Mouse (Mus musculus) limb, embryonic 10.5 days (tissue): ENCODE results near the gene Icam1. TPM values are rescaled to one million over a fixed set of nuclear protein-coding genes. Genes with fewer than 3 reads are reported as not detected.
"Not testable (repeated sequence)": the region's sequence is repeated elsewhere in the genome, so short reads cannot be mapped to it uniquely, and the experiment has no call there.

Source experiments
- DNase-seq: peaks from one replicate; pipeline ENCODE4 v3.0.0-alpha.2; 2017; ENCODE audit warnings: low spot score
- H3K27ac ChIP-seq: fragments of 300-500 bp; sonication (generic); 2 replicates; pipeline ENCODE4 v1.5.1; 2016; ENCODE audit warnings: mild to moderate bottlenecking
- H3K27me3 ChIP-seq: fragments of 300-500 bp; sonication (generic); 2 replicates; pipeline ENCODE4 v1.6.1; 2016; ENCODE audit warnings: low read depth, mild to moderate bottlenecking; ENCODE audit not compliant: poor library complexity, severe bottlenecking
- H3K36me3 ChIP-seq: fragments of 300-500 bp; sonication (generic); 2 replicates; pipeline ENCODE4 v1.6.1; 2016; ENCODE audit warnings: mild to moderate bottlenecking, moderate library complexity
- H3K4me1 ChIP-seq: fragments of 300-500 bp; sonication (generic); 2 replicates; pipeline ENCODE4 v1.6.1; 2016
- H3K4me3 ChIP-seq: fragments of 300-500 bp; sonication (generic); 2 replicates; pipeline ENCODE4 v1.5.1; 2016; ENCODE audit warnings: mild to moderate bottlenecking, moderate library complexity
- H3K9me3 ChIP-seq: fragments of 300-500 bp; sonication (generic); replicated peaks from 2 replicates; pipeline ENCODE4 v1.6.1; 2016; ENCODE audit warnings: mild to moderate bottlenecking
- WGBS: fragments of 180-500 bp; shearing (Covaris S2); methylation state at CpG from one replicate; pipeline ENCODE4 v1.1.7; 2016; 5-methylcytosine and 5-hydroxymethylcytosine counted together
- polyA plus RNA-seq: library from polyadenylated mRNA; unstranded; fragments of >200 nt; fragmentation: Nextera tagmentation; extraction: Ambion mirVana; gene quantifications from 2 replicates; pipeline ENCODE4 v1.2.1, GENCODE M21; 2016

The Icam1 gene
- polyA plus RNA-seq, 1 experiment from 2014 or later = 7.6 TPM

DNA sequence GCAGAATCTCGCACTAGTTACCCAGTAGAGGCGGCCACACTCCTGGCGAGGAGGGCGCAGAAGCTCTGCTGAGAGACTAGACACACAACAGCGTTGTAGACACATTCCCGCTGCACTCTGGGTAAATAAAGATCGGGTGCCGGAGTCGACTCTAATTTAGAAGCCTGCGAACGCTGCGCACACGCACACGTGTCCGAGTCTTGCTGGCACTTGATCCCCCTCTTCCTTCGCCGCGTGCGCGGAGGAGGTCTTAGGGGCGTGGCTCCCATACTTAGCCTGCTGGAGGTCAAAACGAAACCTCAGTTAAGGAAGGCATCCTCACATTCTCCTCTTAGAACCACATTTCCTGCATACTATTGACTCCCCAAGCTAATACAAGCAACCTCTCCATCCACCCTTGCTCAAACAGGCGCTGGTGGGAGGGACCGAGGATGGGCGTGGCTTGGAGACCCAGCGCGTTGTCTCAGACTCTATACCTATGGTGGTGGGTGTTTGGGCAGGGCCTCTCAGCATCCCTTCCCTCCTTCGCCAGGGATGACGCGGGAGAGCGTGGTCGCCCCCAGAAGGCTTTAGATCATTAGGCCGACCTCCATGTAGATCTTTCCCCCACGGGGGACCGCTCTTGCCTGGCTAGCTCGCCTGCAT lies 15.6 kb downstream of the Icam1 start:
- Histone ChIP-seq H3K27ac (no peak overlapping the region), H3K27me3 (peaks cover 97% of the 10 kb centered on the region), H3K4me1 (peaks cover 69% of the 10 kb centered on the region), H3K36me3 (no peaks in the 10 kb centered on the region), H3K9me3 (no peaks in the 10 kb centered on the region), H3K4me3 (peak overlapping the region; percentile 56)
- WGBS = under 1% methylated on average over 36 of the region's 36 CpGs
- DNase-seq = peak; percentile 73

DNA sequence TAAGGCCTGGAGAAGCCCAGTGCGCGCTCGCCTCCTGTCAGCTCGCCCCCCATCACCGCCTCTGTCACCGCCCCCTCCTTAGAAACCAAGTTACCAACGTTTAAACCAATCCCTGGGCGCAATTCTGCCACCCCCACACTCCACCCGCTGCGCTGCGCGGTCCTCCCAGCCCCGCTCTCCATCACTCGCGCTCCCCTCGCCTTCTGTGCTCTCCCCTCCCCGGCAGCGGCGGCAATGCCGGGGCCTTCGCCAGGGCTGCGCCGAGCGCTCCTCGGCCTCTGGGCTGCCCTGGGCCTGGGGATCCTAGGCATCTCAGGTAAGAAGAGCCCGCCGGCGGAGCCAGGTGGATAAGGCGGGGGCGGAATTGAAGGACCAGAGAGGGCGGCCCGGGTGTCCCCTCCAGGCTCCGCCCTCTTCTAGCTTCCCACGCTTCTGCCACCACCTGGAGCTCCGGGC lies 16.1 kb downstream of the Icam1 start, which contains the start of gene Icam5:
TSS of gene Icam5 (plus strand) at position 178 of the 456 bp plus-strand sequence.
- Histone ChIP-seq H3K27ac (no peak within 1 kb of the TSS), H3K9me3 (no peaks in the 10 kb centered on the region), H3K36me3 (no peaks in the 10 kb centered on the region), H3K4me1 (peaks cover 75% of the 10 kb centered on the region), H3K27me3 (peaks cover 97% of the 10 kb centered on the region), H3K4me3 (peak within 1 kb of the TSS; percentile 56)
- under 1% methylated on average over 35 of the region's 35 CpGs for WGBS
- no peak for DNase-seq

DNA sequence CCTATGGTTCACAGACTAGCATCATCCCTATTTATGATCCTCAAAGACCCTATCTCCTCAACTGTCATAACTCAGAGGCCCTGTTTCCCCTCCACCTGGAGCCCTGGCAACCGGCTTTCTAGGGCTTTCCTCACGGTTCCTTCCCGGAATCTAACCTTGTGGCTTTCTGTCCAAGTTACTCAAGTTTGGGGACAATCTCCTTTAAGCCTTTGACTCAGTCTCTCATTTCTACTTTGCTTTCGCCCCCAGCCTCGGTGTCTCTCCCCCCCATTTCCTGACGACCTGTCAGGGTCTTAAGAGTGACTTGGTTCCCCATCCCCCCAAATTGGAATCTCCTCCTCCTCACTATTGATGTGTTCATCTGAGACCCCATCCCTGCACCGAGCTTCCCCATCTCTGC lies 16.7 kb downstream of the Icam1 start:
- H3K27me3 ChIP-seq = peaks cover 97% of the 10 kb centered on the region
- no peaks in the 10 kb centered on the region for H3K9me3 ChIP-seq
- H3K4me1 ChIP-seq = peaks cover 80% of the 10 kb centered on the region
- no peak for DNase-seq
- 5% methylated on average over 7 of the region's 7 CpGs for WGBS
- H3K27ac ChIP-seq = no peak overlapping the region
- H3K36me3 ChIP-seq = no peaks in the 10 kb centered on the region
- H3K4me3 ChIP-seq = peak overlapping the region; percentile 56

GRCm38 (mm10) chr9:21033136-21033535 lies 17.4 kb downstream of the Icam1 start:
- peak; percentile 83 for DNase-seq
- WGBS = under 1% methylated on average over 34 of the region's 34 CpGs
- peak overlapping the region; percentile 56 for H3K4me3 ChIP-seq
- no peaks in the 10 kb centered on the region for H3K36me3 ChIP-seq
- no peaks in the 10 kb centered on the region for H3K9me3 ChIP-seq
- H3K4me1 ChIP-seq = peaks cover 79% of the 10 kb centered on the region
- H3K27ac ChIP-seq = no peak overlapping the region
- peaks cover 97% of the 10 kb centered on the region for H3K27me3 ChIP-seq

DNA sequence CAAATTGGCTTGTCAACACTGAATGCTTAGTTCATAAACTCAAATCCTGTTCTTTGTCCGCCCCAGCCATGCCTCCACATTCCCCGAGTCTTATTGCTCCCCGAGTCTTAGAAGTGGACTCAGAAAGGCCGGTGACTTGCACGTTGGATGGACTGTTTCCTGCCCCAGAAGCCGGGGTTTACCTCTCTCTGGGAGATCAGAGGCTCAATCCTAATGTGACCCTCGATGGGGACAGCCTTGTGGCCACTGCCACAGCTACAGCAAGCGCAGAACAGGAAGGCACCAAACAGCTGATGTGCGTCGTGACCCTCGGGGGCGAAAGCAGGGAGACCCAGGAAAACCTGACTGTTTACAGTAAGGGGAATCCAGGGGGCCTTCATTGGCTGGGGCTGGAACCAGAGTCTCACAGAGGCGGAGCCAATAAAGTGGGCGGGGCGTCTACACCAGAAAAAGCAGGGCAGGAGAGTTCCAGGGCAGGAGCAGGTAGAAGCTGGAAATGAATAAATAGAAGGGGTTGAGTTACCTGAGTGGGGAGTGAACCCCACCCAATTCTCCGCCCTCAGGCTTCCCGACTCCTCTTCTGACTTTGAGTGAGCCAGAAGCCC lies 18.8 kb downstream of the Icam1 start:
- H3K36me3 ChIP-seq = no peaks in the 10 kb centered on the region
- H3K27me3 ChIP-seq = peaks cover 97% of the 10 kb centered on the region
- 4% methylated on average over 17 of the region's 17 CpGs for WGBS
- H3K4me3 ChIP-seq = peak overlapping the region; percentile 16; the same call in 1 of the 2 replicates
- peak; percentile 50 for DNase-seq
- H3K4me1 ChIP-seq = peaks cover 71% of the 10 kb centered on the region
- no peaks in the 10 kb centered on the region; the same call in 1 of the 2 replicates for H3K9me3 ChIP-seq
- H3K27ac ChIP-seq = no peak overlapping the region

- no peak overlapping the region for H3K27ac ChIP-seq
- peaks cover 65% of the 10 kb centered on the region for H3K4me1 ChIP-seq
- H3K4me3 ChIP-seq = 0 out of 2 replicates have a peak overlapping the region, but pooled peaks have one; percentile 16
- DNase-seq = no peak
- H3K9me3 ChIP-seq = no peaks in the 10 kb centered on the region; the same call in 1 of the 2 replicates
- H3K36me3 ChIP-seq = no peaks in the 10 kb centered on the region
- WGBS = 16% methylated on average over 9 of the region's 9 CpGs
- peaks cover 98% of the 10 kb centered on the region for H3K27me3 ChIP-seq
Observed at GRCm38 (mm10) chr9:21035586-21035985, 19.8 kb downstream of the Icam1 start.

GRCm38 (mm10) chr9:21036161-21036560 lies 20.4 kb downstream of the Icam1 start:
- H3K4me1 ChIP-seq = peaks cover 62% of the 10 kb centered on the region
- H3K4me3 ChIP-seq = peak overlapping the region; percentile 50; the same call in 1 of the 2 replicates
- no peaks in the 10 kb centered on the region for H3K36me3 ChIP-seq
- peak; percentile 44 for DNase-seq
- 7% methylated on average over 20 of the region's 20 CpGs for WGBS
- H3K27ac ChIP-seq = no peak overlapping the region
- H3K9me3 ChIP-seq = no peaks in the 10 kb centered on the region; the same call in 1 of the 2 replicates
- peaks cover 100% of the 10 kb centered on the region for H3K27me3 ChIP-seq

- no peaks in the 10 kb centered on the region for H3K36me3 ChIP-seq
- no peaks in the 10 kb centered on the region; the same call in 1 of the 2 replicates for H3K9me3 ChIP-seq
- H3K4me1 ChIP-seq = peaks cover 60% of the 10 kb centered on the region
- H3K27me3 ChIP-seq = peaks cover 100% of the 10 kb centered on the region
- peak overlapping the region; percentile 50 for H3K4me3 ChIP-seq
- peak; percentile 39 for DNase-seq
- WGBS = 1% methylated on average over 22 of the region's 22 CpGs
- no peak overlapping the region for H3K27ac ChIP-seq
Observed at GRCm38 (mm10) chr9:21036666-21037065, 20.9 kb downstream of the Icam1 start.

- peaks cover 52% of the 10 kb centered on the region for H3K4me1 ChIP-seq
- WGBS = 3% methylated on average over 31 of the region's 31 CpGs
- peak overlapping the region; percentile 50 for H3K4me3 ChIP-seq
- peak overlapping the region; percentile 73 for H3K27ac ChIP-seq
- H3K9me3 ChIP-seq = no peaks in the 10 kb centered on the region; the same call in 1 of the 2 replicates
- no peak for DNase-seq
- peaks cover 95% of the 10 kb centered on the region for H3K27me3 ChIP-seq
- no peaks in the 10 kb centered on the region for H3K36me3 ChIP-seq
Observed at GRCm38 (mm10) chr9:21037481-21037891, 21.7 kb downstream of the Icam1 start.

GRCm38 (mm10) chr9:21039779-21040178 lies 24.0 kb downstream of the Icam1 start:
- no peaks in the 10 kb centered on the region for H3K36me3 ChIP-seq
- H3K27me3 ChIP-seq = peaks cover 72% of the 10 kb centered on the region
- DNase-seq = no peak
- peaks cover 40% of the 10 kb centered on the region for H3K4me1 ChIP-seq
- no peak overlapping the region for H3K4me3 ChIP-seq
- WGBS = 78% methylated on average over 3 of the region's 3 CpGs
- H3K27ac ChIP-seq = no peak overlapping the region
- H3K9me3 ChIP-seq = no peaks in the 10 kb centered on the region; the same call in 1 of the 2 replicates

DNA sequence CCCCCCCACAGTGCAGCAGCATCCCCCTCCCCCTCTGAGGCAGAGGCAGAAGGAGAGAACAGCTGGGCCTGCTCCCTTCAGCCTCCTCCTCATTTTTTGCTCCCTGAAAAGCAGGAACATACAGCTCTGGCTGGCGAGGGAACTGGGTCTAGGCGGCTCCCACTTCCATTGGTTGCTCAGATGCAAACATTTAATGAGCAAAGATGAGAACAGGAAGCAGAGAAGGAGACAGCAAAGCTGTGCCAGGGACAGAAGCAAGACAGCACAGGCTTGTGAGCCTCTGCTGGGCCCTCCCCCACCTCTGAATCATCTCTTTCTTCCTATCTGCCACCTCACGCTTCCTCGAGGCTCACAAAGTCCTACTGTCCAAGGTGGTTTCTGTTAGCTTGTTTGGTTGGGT lies 25.5 kb downstream of the Icam1 start:
- no peak for DNase-seq
- 58% methylated on average over 4 of the region's 4 CpGs for WGBS
- no peak overlapping the region for H3K27ac ChIP-seq
- peaks cover 31% of the 10 kb centered on the region for H3K4me1 ChIP-seq
- peaks cover 57% of the 10 kb centered on the region for H3K27me3 ChIP-seq
- no peaks in the 10 kb centered on the region; the same call in 1 of the 2 replicates for H3K9me3 ChIP-seq
- no peaks in the 10 kb centered on the region for H3K36me3 ChIP-seq
- no peak overlapping the region for H3K4me3 ChIP-seq

GRCm38 (mm10) chr9:21043563-21043962 lies 27.8 kb downstream of the Icam1 start:
- H3K27me3 ChIP-seq = peaks cover 35% of the 10 kb centered on the region
- no peak for DNase-seq
- peaks cover 11% of the 10 kb centered on the region for H3K4me1 ChIP-seq
- WGBS = 83% methylated on average over 4 of the region's 4 CpGs
- H3K9me3 ChIP-seq = no peaks in the 10 kb centered on the region; the same call in 1 of the 2 replicates
- no peak overlapping the region for H3K27ac ChIP-seq
- H3K36me3 ChIP-seq = no peaks in the 10 kb centered on the region
- no peak overlapping the region for H3K4me3 ChIP-seq

- Histone ChIP-seq H3K27me3 (peaks cover 22% of the 10 kb centered on the region), H3K4me1 (peaks cover 11% of the 10 kb centered on the region)
- H3K36me3 ChIP-seq, DNase-seq, H3K4me3 ChIP-seq, H3K27ac ChIP-seq, H3K9me3 ChIP-seq: not testable (repeated sequence)
- WGBS = 79% methylated on average over 1 of the region's 1 CpGs
Observed at GRCm38 (mm10) chr9:21044785-21045184, 29.0 kb downstream of the Icam1 start.
